Mouse (Mus musculus) midbrain, embryonic 11.5 days (tissue): ENCODE measurements at regions not wholly inside any gene's neighbourhood (a gene's known extent, or its start where the extent isn't known, plus 50 kb on each side); places are given as distances from the start of the nearest gene placed in this dataset.

ENCODE experiments used
- ATAC-seq: fragments of 200-750 bp; cut with Nextera tagmentation; 2 replicates; pipeline ENCODE4 v1.8.0; 2017; ENCODE audit warnings: moderate TSS enrichment, moderate library complexity; ENCODE audit not compliant: low FRiP score
- DNase-seq: peaks from one replicate; pipeline ENCODE4 v3.0.0; 2015; ENCODE audit warnings: low spot score; ENCODE audit errors: missing footprints
- H3K27ac ChIP-seq: fragments of 300-500 bp; sonication (generic); 2 replicates; pipeline ENCODE4 v1.5.1; 2014; ENCODE audit warnings: low read depth, low read length
- H3K27me3 ChIP-seq: fragments of 300-500 bp; sonication (generic); 2 replicates; pipeline ENCODE4 v1.6.1; 2014; ENCODE audit warnings: mild to moderate bottlenecking, low read length, moderate library complexity, mixed read lengths; ENCODE audit not compliant: control insufficient read depth, insufficient read depth
- H3K36me3 ChIP-seq: fragments of 300-500 bp; sonication (generic); 2 replicates; pipeline ENCODE4 v1.6.1; 2014; ENCODE audit warnings: mild to moderate bottlenecking, low read length, moderate library complexity, mixed read lengths; ENCODE audit not compliant: control insufficient read depth, insufficient read depth
- H3K4me1 ChIP-seq: fragments of 300-500 bp; sonication (generic); 2 replicates; pipeline ENCODE4 v1.6.1; 2014; ENCODE audit warnings: low read length; ENCODE audit not compliant: control insufficient read depth, insufficient read depth
- H3K4me2 ChIP-seq: fragments of 300-500 bp; sonication (generic); 2 replicates; pipeline ENCODE4 v1.6.1; 2014; ENCODE audit warnings: mild to moderate bottlenecking, moderate library complexity
- H3K4me3 ChIP-seq: fragments of 300-500 bp; sonication (generic); 2 replicates; pipeline ENCODE4 v1.5.1; 2014; ENCODE audit warnings: low read depth, low read length
- H3K9ac ChIP-seq: fragments of 300-500 bp; sonication (generic); 2 replicates; pipeline ENCODE4 v1.6.1; 2014; ENCODE audit warnings: low read length
- H3K9me3 ChIP-seq: fragments of 300-500 bp; sonication (generic); 2 replicates; pipeline ENCODE4 v1.6.1; 2016; ENCODE audit warnings: low read length; ENCODE audit not compliant: control insufficient read depth
- WGBS: fragments of 180-500 bp; shearing (Covaris S2); extraction: QIAGEN DNeasy Blood & Tissue Kit; methylation state at CpG from one replicate; pipeline ENCODE4 v1.1.7; 2014; 5-methylcytosine and 5-hydroxymethylcytosine counted together

DNA sequence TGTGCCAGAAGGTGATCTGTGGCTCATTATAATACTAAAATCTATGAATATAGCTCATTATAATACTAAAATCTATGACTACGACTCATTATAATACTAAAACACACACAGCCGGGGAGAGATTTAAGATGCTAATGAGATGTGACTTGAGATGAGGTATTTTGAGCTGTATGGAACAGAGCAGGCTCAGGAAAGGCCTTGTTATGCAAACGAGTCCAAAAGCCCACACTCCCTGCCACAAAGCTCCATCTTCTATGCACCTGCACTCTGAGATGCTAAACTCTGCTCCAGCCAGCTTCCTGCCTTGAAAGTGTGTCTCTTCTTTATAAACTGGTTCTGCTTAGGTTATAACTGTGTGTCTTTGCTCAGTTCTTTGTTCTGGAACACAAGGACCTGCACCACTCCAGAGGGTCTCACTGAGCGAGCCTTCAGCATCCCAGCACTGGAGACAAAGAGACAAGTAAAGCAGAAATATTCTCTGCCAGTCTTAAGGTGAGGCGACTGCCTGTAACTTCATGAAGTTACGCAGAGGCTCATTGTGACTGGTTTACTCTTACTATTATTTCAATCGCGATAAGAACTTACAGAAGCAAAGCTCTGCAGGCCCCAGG is 627.7 kb downstream of the Tmem114 start:
- no peak overlapping the region for H3K9ac ChIP-seq
- peak overlapping the region; percentile 40 for H3K27ac ChIP-seq
- H3K27me3 ChIP-seq: no peaks in the 10 kb centered on the region
- H3K4me3 ChIP-seq: no peak overlapping the region
- peak; percentile 87 for DNase-seq
- H3K9me3 ChIP-seq: no peaks in the 10 kb centered on the region
- peak; percentile 80 for ATAC-seq
- peaks cover 6% of the 10 kb centered on the region for H3K4me1 ChIP-seq
- 43% methylated on average over 8 of the region's 8 CpGs for WGBS
- H3K36me3 ChIP-seq: no peaks in the 10 kb centered on the region
- H3K4me2 ChIP-seq: no peak overlapping the region

DNA sequence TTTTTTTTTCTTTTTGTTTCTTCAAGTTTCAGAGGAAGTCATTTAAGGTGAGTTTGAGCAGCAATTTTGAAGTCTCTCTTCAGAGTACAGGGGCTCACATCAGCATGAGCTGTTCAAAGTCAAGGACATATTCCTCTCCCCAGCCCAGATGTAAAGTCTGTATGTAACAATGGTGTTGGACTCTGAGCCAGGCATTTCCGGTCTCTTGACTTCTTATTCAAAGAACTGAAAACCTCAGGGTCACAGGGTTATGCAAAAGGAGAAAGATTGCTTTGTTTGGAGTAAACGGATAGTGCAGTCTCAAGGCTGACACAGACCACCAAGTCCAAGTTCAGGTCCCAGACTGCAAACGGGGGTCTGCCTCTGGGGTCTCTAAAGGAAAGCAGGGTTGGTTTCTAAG is 629.4 kb downstream of the Tmem114 start:
- H3K4me3 ChIP-seq: no peak overlapping the region
- DNase-seq (no peak), ATAC-seq (no peak)
- H3K27me3 ChIP-seq: no peaks in the 10 kb centered on the region
- no peak overlapping the region for H3K9ac ChIP-seq
- H3K4me1 ChIP-seq: peaks cover 6% of the 10 kb centered on the region
- no peaks in the 10 kb centered on the region for H3K36me3 ChIP-seq
- H3K4me2 ChIP-seq: no peak overlapping the region
- no peak overlapping the region for H3K27ac ChIP-seq
- no peaks in the 10 kb centered on the region for H3K9me3 ChIP-seq
- WGBS: 33% methylated on average over 3 of the region's 3 CpGs

DNA sequence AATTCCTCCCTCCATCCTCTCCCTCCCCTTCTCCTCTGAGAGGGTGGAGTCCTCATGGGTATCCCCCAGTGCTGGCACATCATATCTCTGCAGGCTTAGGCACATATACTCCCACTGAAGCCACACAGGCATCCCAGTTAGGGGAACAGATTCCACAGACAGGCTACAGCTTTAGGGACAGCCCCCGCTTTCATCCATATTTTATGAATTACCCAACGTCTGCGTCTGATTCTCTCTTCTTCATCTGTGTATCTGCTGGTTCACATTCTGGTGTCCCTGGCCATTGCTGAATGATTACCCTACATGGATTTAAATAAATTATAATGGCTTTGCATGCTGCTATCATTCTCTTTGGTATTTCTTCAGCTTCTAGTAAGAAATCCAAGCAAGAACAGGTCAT is 632.4 kb downstream of the Tmem114 start:
- Histone ChIP-seq H3K9ac (no peak overlapping the region), H3K4me3 (no peak overlapping the region), H3K27me3 (no peaks in the 10 kb centered on the region), H3K4me2 (no peak overlapping the region), H3K36me3 (no peaks in the 10 kb centered on the region), H3K9me3 (no peaks in the 10 kb centered on the region), H3K27ac (no peak overlapping the region), H3K4me1 (peaks cover 3% of the 10 kb centered on the region)
- no peak for ATAC-seq
- WGBS: 90% methylated on average over 3 of the region's 3 CpGs
- DNase-seq: no peak

DNA sequence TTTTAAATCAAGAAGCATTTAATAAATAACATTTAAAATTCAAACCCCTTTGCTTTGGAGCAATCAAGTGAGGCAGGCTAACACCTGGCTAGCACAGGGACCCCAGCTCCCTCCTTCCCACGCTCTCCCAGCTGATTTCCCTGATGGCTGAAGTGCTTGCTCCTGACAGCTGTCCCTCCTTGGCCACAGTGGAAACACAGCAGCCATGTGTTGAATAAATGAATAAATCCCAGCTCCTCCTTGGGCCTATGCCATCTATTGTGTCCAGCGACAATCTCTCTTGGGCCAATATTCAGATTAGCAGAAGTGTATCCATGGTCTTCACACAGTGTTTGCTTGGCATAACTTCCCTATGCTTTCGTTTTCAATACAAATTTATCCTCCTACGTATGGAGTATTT is 634.7 kb downstream of the Tmem114 start:
- Histone ChIP-seq H3K4me1 (no peaks in the 10 kb centered on the region), H3K4me2 (no peak overlapping the region), H3K27ac (no peak overlapping the region), H3K27me3 (no peaks in the 10 kb centered on the region), H3K36me3 (no peaks in the 10 kb centered on the region), H3K9ac (no peak overlapping the region), H3K9me3 (no peaks in the 10 kb centered on the region), H3K4me3 (no peak overlapping the region)
- DNase-seq (no peak), ATAC-seq (peak; percentile 81)
- 75% methylated on average over 4 of the region's 4 CpGs for WGBS

DNA sequence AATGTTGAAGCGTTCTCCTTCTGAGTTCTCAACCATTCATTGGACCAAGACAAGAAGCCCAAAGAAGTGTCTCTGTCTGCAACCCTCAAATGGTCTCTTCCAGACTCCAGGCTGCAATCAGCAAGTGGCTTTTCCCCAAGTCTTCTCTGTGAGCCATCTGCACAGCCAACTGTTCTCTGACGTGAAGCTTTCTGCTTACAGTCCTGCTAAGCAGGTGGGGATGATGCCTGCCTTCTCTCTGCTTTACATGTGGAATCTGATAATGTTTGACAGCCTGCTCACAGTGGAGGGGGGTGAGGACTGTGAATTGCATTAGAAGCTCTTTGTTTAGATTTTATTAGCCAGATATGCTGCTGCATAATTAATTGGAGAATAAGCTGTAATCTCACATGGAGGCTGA is 636.7 kb downstream of the Tmem114 start:
- H3K27ac ChIP-seq: no peak overlapping the region
- no peak overlapping the region for H3K4me2 ChIP-seq
- H3K9me3 ChIP-seq: no peaks in the 10 kb centered on the region
- H3K4me1 ChIP-seq: no peaks in the 10 kb centered on the region
- no peak for DNase-seq
- no peaks in the 10 kb centered on the region for H3K27me3 ChIP-seq
- H3K36me3 ChIP-seq: no peaks in the 10 kb centered on the region
- no peak for ATAC-seq
- H3K4me3 ChIP-seq: no peak overlapping the region
- WGBS: 75% methylated on average over 2 of the region's 2 CpGs
- no peak overlapping the region for H3K9ac ChIP-seq

DNA sequence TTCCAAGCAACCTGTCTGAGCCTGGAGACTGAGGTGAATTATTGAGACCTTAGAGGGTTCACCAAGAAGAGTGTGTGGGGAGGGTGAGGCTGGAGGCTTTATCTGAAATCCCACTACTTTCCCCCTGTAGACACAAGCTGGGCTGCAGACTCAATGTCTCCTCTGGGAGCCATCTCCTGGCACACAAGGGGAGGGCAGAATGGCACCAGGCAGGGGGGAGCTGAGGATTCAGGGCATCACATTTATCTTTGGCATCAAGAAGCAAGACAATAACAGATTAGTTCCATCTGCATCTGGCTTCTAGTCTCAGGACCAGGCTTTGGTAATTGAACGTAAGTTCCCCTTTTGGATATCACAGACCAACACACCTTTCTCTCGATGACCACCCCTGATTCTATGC is 643.4 kb downstream of the Tmem114 start:
- Histone ChIP-seq H3K4me1 (no peaks in the 10 kb centered on the region), H3K4me2 (no peak overlapping the region), H3K27me3 (no peaks in the 10 kb centered on the region), H3K27ac (no peak overlapping the region), H3K9ac (no peak overlapping the region), H3K9me3 (no peaks in the 10 kb centered on the region), H3K4me3 (no peak overlapping the region), H3K36me3 (no peaks in the 10 kb centered on the region)
- ATAC-seq: no peak
- no peak for DNase-seq
- WGBS: 94% methylated on average over 2 of the region's 2 CpGs

DNA sequence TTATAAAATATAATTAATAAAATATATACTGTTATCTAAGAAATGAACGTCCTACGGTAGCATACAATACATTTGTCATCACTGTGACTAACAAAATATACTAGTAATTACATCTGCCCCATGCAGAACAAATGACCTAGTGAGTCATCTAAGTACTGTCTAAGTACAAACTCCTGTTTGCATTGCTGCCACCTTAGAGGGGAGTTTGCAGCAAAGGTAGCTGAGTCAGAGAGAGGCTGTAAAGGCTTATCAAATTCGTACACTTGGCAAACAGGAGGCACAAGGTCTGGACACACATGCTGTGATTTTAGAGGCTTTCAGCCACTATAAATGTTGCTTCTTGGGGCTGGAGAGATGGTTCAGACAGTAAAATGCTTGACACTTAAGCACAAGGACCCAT is 649.3 kb downstream of the Tmem114 start:
- no peaks in the 10 kb centered on the region for H3K36me3 ChIP-seq
- no peaks in the 10 kb centered on the region for H3K27me3 ChIP-seq
- no peaks in the 10 kb centered on the region for H3K4me1 ChIP-seq
- no peak overlapping the region for H3K27ac ChIP-seq
- 91% methylated on average over 3 of the region's 3 CpGs for WGBS
- H3K4me3 ChIP-seq: no peak overlapping the region
- H3K9me3 ChIP-seq: no peaks in the 10 kb centered on the region
- H3K9ac ChIP-seq: no peak overlapping the region
- no peak overlapping the region for H3K4me2 ChIP-seq
- no peak for DNase-seq
- no peak for ATAC-seq

DNA sequence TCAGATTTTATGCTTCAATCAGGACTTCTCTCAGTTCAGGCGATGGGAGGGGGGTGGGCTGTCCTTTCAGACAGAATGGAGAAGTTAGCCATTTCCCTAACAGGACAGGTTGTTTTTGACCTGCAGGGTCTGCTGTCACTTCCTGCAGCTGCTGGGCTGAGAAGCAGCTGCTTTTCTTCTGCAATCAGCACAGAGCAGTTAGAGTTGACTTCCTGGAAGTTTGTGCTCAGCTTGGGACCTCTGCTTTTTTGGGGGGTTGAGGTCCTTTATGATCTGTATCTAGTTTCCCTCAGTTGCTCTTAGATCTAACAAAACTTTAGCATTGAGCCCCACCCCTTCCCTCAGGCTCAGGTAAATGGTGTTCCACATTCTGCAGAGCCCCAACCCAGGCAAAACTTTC is 656.5 kb downstream of the Tmem114 start:
- DNase-seq (no peak), ATAC-seq (no peak)
- Histone ChIP-seq H3K27me3 (no peaks in the 10 kb centered on the region), H3K4me2 (no peak overlapping the region), H3K4me1 (no peaks in the 10 kb centered on the region), H3K9me3 (no peaks in the 10 kb centered on the region), H3K4me3 (no peak overlapping the region), H3K9ac (no peak overlapping the region), H3K36me3 (no peaks in the 10 kb centered on the region), H3K27ac (no peak overlapping the region)
- WGBS: 65% methylated on average over 1 of the region's 1 CpGs

DNA sequence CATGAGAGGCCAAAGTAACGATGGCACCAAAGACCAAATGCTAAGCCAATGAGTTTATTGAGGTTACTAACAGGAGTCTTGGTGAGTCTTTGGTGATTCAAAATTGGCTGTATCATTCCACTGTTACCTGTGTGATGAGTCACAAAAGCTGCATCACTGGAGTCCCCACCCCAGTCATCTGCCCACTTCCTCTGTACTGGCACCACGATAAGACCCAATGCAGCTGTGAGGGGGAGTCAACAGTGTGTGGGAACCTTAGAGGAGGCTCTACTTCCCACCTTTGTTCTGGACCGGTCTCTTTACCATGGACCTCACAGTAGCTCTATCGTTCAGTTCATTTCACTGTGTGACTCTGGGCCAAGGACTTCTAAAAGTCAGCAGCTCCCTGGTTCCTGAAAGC is 657.2 kb downstream of the Tmem114 start:
- 85% methylated on average over 4 of the region's 4 CpGs for WGBS
- H3K4me3 ChIP-seq: no peak overlapping the region
- no peak overlapping the region for H3K4me2 ChIP-seq
- no peak for ATAC-seq
- H3K27ac ChIP-seq: no peak overlapping the region
- no peaks in the 10 kb centered on the region for H3K27me3 ChIP-seq
- no peaks in the 10 kb centered on the region for H3K9me3 ChIP-seq
- no peak for DNase-seq
- H3K36me3 ChIP-seq: no peaks in the 10 kb centered on the region
- no peaks in the 10 kb centered on the region for H3K4me1 ChIP-seq
- no peak overlapping the region for H3K9ac ChIP-seq

DNA sequence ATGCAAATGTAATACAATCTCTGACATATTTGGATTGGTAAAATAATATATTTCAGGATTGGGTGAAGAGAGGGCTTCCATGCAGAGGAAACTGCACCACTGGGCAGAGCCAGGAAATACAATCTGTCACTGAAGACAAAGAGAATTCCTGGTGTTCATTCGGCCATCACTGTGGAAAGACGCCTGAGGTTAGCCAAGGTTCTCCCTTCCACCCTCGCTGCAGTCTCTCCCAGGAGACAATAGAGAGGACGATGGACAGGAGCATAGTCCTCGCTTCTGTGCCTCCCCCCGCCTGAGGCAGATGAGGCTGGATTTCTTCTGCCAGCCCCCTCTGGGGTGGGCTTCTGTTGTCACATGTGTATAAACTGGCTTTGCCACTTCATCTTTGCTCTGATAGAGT is 660.6 kb downstream of the Tmem114 start:
- Histone ChIP-seq H3K27ac (no peak overlapping the region), H3K4me3 (no peak overlapping the region), H3K9ac (no peak overlapping the region), H3K36me3 (no peaks in the 10 kb centered on the region), H3K27me3 (no peaks in the 10 kb centered on the region), H3K4me1 (no peaks in the 10 kb centered on the region), H3K4me2 (no peak overlapping the region), H3K9me3 (no peaks in the 10 kb centered on the region)
- WGBS: 18% methylated on average over 6 of the region's 6 CpGs
- DNase-seq (no peak), ATAC-seq (0 out of 2 replicates have a peak, but pooled peaks have one; percentile 16)
